In the genomic region with DNA sequence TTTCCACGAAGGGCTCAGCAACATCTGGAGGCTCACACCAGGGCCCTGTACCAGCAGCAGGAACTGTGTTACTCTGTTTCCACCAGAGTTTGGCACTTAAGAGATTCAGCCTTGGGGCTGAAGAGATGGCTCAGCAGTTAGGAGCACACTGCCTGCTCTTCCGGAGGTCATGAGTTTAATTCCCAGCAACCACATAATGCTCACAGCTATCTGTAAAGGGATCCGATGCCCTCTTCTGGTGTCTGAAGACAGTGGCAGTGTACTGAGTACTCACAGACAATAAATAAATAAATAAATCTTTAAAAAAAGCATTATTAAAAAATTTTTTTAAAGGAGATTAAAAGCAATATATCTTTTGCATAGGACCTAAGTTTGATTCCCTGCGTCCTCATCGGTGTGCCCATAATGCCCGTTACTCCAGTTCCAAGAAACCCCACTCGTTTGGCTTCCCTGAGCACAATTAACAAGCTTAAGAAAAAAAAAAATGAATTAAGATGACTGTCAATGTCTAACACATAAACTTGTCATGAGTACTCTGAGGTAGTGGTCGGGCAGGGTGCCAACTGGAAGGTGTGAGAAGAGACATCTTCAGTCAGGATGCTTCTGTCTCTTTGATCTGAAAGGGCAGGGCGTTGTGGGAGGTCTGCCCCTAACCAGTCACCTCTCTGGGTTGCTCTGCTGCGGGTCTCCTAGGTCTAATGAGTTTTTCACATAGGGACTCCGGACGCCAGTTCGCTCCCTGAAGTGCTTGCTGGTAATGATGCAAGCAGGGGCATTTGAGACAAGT, we compare ENCODE assay signal across 8 mouse cellular contexts. TPM values are rescaled to one million over a fixed set of nuclear protein-coding genes. Genes with fewer than 3 reads are reported as not detected.
DNase-seq lines count a peak whose midpoint lies in the region; ATAC-seq and TF ChIP-seq lines count a peak whose summit lies in the region.

No protein-coding gene starts in this region.

- peaks cover 42% of the 10 kb centered on the region for H3K79me2 ChIP-seq in myocyte (ENCODE audit: control insufficient read depth, insufficient read depth)

- H3K4me2 ChIP-seq in lung, embryonic 16.5 days (ENCODE audit: low read depth, low read length): peak overlapping the region; percentile 83
- peak overlapping the region; percentile 98 for H3K4me2 ChIP-seq in myocyte (ENCODE audit: low read depth)

- H3K36me3 ChIP-seq in lung, embryonic 16.5 days (ENCODE audit: control insufficient read depth, insufficient read depth, low read length): no peaks in the 10 kb centered on the region
- H3K36me3 ChIP-seq in myocyte (ENCODE audit: control insufficient read depth, insufficient read depth): peaks cover 4% of the 10 kb centered on the region

- H3K9ac ChIP-seq in lung, embryonic 16.5 days (ENCODE audit: low read length): peak overlapping the region; percentile 79

- DNase-seq in cerebellum, adult 11-12 months: peak; percentile 51
- no peak for DNase-seq in cerebellum, adult 11 months
- DNase-seq in lung, postnatal 4 days: no peak
- peak; percentile 43 for DNase-seq in kidney, postnatal 14 days
- no peak for DNase-seq in left cerebral cortex, adult 8-10 months (ENCODE audit: low spot score in 2 of 2)

- no peak for ATAC-seq in lung, embryonic 16.5 days (ENCODE audit: low read depth)
- peak; percentile 42; the same call in 1 of the 2 replicates for ATAC-seq in erythroblast, adult 5-6 weeks (replicated peaks; ENCODE audit: low FRiP score, poor library complexity, severe bottlenecking)

- H3K9me3 ChIP-seq in lung, embryonic 16.5 days (ENCODE audit: control insufficient read depth, low read length): no peaks in the 10 kb centered on the region

- no peak for TF ChIP-seq POLR2A in myocyte (IDR thresholded peaks at IDR 0.05; ENCODE audit: insufficient read length, low read depth)

- 11% methylated on average over 13 of the region's 13 CpGs for WGBS in lung, embryonic 16.5 days

- peak overlapping the region; percentile 72; the same call in 1 of the 2 replicates for H3K27ac ChIP-seq in lung, embryonic 16.5 days (ENCODE audit: low read length)

- peaks cover 25% of the 10 kb centered on the region for H3K4me1 ChIP-seq in lung, embryonic 16.5 days (replicated peaks; ENCODE audit: control insufficient read depth, insufficient read depth, low read length)

- no peaks in the 10 kb centered on the region for H3K27me3 ChIP-seq in lung, embryonic 16.5 days (ENCODE audit: control insufficient read depth, insufficient read depth, low read depth, low read length)
- H3K27me3 ChIP-seq in myocyte (ENCODE audit: control insufficient read depth, insufficient read depth, insufficient read length): no peaks in the 10 kb centered on the region

- H3K4me3 ChIP-seq in lung, embryonic 16.5 days (ENCODE audit: low read length): peak overlapping the region; percentile 71
- peak overlapping the region; percentile 64 for H3K4me3 ChIP-seq in myocyte

- H3ac ChIP-seq in myocyte (ENCODE audit: control insufficient read depth, insufficient read length): peak overlapping the region; percentile 75

TF ChIP-seq in myocyte, 11 proteins besides CTCF, POLR2A, EP300 and RAD21:
- TF ChIP-seq REST (IDR thresholded peaks at IDR 0.05; ENCODE audit: insufficient read depth, insufficient read length) (no peak), TCF3 (IDR thresholded peaks at IDR 0.05; ENCODE audit: insufficient read length, low read depth) (no peak), MYOG (IDR thresholded peaks at IDR 0.05; ENCODE audit: control insufficient read depth in 1 of 3, insufficient read depth in 1 of 3, insufficient read length in 2 of 3, low read depth in 2 of 3) (no peak), POLR2AphosphoS2 (IDR thresholded peaks at IDR 0.05; ENCODE audit: insufficient read length, low read depth) (no peak), MYOD1 (IDR thresholded peaks at IDR 0.05; ENCODE audit: control insufficient read depth in 1 of 3, insufficient read length in 2 of 3, low read depth in 2 of 3) (no peak), CEBPB (IDR thresholded peaks at IDR 0.05; ENCODE audit: insufficient read depth, poor library complexity, severe bottlenecking) (peak; percentile 40; the same call in 1 of the 2 replicates), USF1 (IDR thresholded peaks at IDR 0.05; ENCODE audit: low read depth) (no peak), SRF (IDR thresholded peaks at IDR 0.05; ENCODE audit: control insufficient read depth, insufficient read length, low read depth) (no peak)

RNA-seq across cellular contexts. Expression of a gene that starts 0.6 kb away (rescaled TPM):
- 12.6 and 14.0 TPM in 2 replicates for polyA plus RNA-seq in lung, embryonic 16.5 days (2015; fragmentation: Nextera tagmentation; extraction: Ambion mirVana)
- 14.0 and 23.2 TPM in 2 replicates for total RNA-seq in erythroblast, adult 5-6 weeks (2015; ENCODE audit: low replicate concordance)
- 10.5 and 12.4 TPM in 2 replicates for total RNA-seq in erythroblast, adult 5-6 weeks (2017; ENCODE audit: low replicate concordance)
- polyA plus RNA-seq in myocyte (2012; fragmentation: generic; extraction: Trizol): 7.4 TPM
- 10 to 100 TPM; 25.8 to 31.7 (median 29.2) TPM for total RNA-seq in left cerebral cortex, adult 8-10 months (2022)

RNA-seq across cellular contexts. Expression of a gene that starts 2.2 kb away (rescaled TPM):
- 82.1 and 88.9 TPM in 2 replicates for polyA plus RNA-seq in lung, embryonic 16.5 days (2015; fragmentation: Nextera tagmentation; extraction: Ambion mirVana)
- total RNA-seq in erythroblast, adult 5-6 weeks (2015; ENCODE audit: low replicate concordance): 10.0 and 15.7 TPM in 2 replicates
- 3.9 and 4.1 TPM in 2 replicates for total RNA-seq in erythroblast, adult 5-6 weeks (2017; ENCODE audit: low replicate concordance)
- polyA plus RNA-seq in myocyte (2012; fragmentation: generic; extraction: Trizol): 124 TPM
- 100 to 1,000 TPM; 121 to 129 (median 127) TPM for total RNA-seq in left cerebral cortex, adult 8-10 months (2022)

Comparison
In these comparisons a context has a peak if more than half of its experiments do, and no peak if none do; other contexts are left out.
1. DNase-seq: peak in cerebellum, adult 11-12 months (single experiment) and kidney, postnatal 14 days (single experiment); none in cerebellum, adult 11 months (single experiment), lung, postnatal 4 days (0 of 2) and left cerebral cortex, adult 8-10 months (0 of 2).
2. RNA of a gene that starts 2.2 kb away (total RNA-seq): 121 to 129 TPM in left cerebral cortex, adult 8-10 months; 3.9 to 15.7 TPM in erythroblast, adult 5-6 weeks; every median in the first group is over 4 times any median in the second.